Mouse (Mus musculus) bone marrow macrophage, adult 2 months (primary cell): ENCODE results near the gene Mpc1. TPM values are rescaled to one million over a fixed set of nuclear protein-coding genes. Genes with fewer than 3 reads are reported as not detected.
"Not testable (repeated sequence)": the region's sequence is repeated elsewhere in the genome, so short reads cannot be mapped to it uniquely, and the experiment has no call there.

Experiments used
- H3K27ac ChIP-seq: 2 replicates; pipeline ENCODE4 v1.5.1; 2012; ENCODE audit warnings: low read depth, low read length; ENCODE audit not compliant: insufficient read depth
- H3K4me1 ChIP-seq: 2 replicates; pipeline ENCODE4 v1.6.1; 2012; ENCODE audit warnings: low read length; ENCODE audit not compliant: control insufficient read depth, insufficient read depth
- H3K4me3 ChIP-seq: 2 replicates; pipeline ENCODE4 v1.5.1; 2012; ENCODE audit warnings: mild to moderate bottlenecking, low read length, moderate library complexity; ENCODE audit not compliant: insufficient read depth
- CTCF ChIP-seq: IDR thresholded peaks from 2 replicates; pipeline ENCODE4 v1.5.1; 2012; ENCODE audit warnings: low read depth, mild to moderate bottlenecking, low read length, moderate library complexity
- POLR2A ChIP-seq: IDR thresholded peaks from 2 replicates; pipeline ENCODE4 v1.6.1; 2012; ENCODE audit warnings: mild to moderate bottlenecking, low read depth, low read length, borderline replicate concordance
- polyA plus RNA-seq: library from polyadenylated mRNA; stranded (reverse); fragments of >200 nt; gene quantifications from 2 replicates; pipeline ENCODE4 v1.2.4, GENCODE M21; 2012; ENCODE audit not compliant: missing spikeins, insufficient read depth, insufficient read length

Gene Mpc1
- polyA plus RNA-seq, 1 experiment: 103 TPM

DNA sequence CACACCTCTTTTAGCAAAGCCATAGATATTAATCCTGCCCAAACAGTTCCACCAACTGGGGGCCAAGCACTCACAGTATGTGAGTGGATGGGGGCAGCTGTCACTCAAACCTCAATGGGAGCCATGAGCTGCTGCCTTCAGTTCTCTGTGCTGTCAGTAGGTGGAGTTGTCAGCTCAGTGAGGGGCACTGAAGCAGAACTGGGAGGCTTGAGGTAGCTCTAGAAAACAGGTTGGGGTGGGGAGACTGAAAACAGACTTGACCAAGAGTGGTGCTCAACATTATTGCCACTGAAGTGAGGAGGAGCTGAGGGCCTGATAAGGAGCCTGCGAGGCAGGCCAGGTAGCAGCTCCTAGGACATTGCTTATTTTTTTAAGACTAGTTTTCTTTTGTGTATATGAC is 33.5 kb downstream of the Mpc1 start:
- Histone ChIP-seq H3K4me3 (no peak overlapping the region), H3K27ac (no peak overlapping the region), H3K4me1 (peaks cover 39% of the 10 kb centered on the region)
- TF ChIP-seq CTCF (no peak), POLR2A (no peak)

DNA sequence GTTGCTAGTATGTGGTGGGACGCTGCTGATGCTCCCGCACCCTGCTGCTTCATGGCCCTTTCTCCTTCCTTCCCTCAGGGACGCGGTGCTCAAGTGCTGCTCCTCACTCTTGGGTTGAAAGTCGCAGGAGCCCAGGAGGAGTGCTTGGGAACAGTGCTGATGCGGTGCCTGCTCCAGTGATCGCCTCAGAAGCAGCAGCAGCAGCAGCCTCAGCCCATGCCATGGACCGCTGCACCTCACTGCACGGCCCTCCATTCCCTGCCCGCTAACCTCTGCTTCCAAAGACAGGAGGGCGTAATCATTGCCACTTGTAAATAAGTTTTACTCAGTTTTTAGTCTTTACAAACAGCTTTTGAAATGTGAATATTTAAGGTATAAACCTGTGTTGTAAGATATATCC is 44.2 kb downstream of the Mpc1 start:
- H3K4me3 ChIP-seq, H3K27ac ChIP-seq, H3K4me1 ChIP-seq: not testable (repeated sequence)

DNA sequence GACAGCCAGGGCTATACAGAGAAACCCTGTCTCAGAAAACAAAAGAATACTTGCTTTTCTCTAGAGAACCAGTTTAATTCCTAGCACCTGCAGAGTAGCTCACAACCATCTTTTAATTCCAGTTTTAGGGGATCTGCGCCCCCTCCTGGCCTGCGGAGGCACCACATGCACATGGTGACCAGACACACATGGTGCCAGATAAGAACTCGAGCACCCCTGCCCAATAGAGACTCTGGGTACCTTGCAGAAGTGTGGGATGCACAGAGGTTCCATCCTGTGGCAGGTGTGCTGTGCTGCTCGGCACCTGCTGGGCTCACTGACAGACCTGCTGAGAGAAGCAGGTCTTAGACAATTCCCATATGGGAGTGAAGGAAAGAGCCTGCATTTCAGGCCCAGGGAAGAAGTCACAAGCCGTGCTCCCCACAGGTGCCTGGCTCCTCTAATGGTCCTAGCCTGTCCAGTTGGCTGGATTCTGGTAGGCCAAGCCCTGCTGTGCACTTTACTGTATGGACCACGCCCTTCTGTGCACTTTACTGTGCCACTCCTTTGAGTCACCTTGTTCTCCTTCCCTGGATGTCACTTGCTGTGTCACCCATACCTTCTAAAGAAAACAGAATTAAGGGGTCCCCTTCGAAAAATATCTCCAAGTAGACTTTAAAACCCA is 45.9 kb downstream of the Mpc1 start:
- H3K4me3 ChIP-seq: no peak overlapping the region
- TF ChIP-seq POLR2A: no peak
- no peak for TF ChIP-seq CTCF
- no peak overlapping the region for H3K27ac ChIP-seq

DNA sequence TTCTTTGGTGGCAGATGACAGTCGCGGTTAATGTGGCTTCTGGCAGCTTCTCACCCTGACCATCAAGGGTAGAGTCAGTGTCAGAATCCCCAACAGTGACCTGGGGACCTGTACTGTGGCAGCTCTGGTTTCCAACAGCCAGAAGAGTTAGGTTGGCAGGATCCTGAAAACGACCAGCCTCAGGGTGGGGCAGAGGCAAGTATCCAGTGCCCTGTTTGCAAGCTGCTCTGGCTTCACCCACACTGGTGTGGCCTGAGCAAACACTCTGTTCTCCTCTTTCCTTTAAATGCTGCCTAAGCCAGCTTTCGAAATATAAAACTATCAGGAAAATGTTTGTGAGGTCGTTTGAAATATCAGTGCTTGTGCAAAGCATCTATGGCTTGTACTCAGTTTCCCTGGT is 47.9 kb downstream of the Mpc1 start:
- TF ChIP-seq POLR2A (no peak), CTCF (no peak)
- Histone ChIP-seq H3K4me3 (no peak overlapping the region), H3K4me1 (no peaks in the 10 kb centered on the region), H3K27ac (no peak overlapping the region)

More for the DNA sequence above, 45.9 kb downstream of the Mpc1 start:
- H3K4me1 ChIP-seq: no peaks in the 10 kb centered on the region

DNA sequence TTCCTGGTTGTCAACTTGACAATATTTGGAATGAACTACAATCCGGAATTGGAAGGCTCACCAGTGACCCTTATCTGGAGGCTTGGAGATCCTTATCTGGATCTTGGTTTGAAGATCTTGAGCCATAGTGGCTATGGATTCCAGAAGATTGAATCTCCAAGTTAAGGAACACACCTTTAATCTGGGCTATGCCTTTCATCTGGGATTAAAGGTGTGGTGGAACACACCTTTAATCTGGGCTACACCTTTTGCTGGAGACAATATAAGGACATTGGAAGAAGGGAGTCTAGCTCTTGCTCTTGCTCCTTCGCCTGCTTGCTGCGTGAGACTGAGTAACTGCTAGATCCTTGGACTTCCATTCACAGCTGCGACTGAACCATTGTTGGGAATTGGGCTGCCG is 54.5 kb downstream of the Mpc1 start, which contains the start of gene Prr18:
Gene Prr18 (plus strand): TSS at position 301 of the 400 bp plus-strand sequence.
- not testable (repeated sequence) for H3K4me3 ChIP-seq, H3K27ac ChIP-seq, H3K4me1 ChIP-seq

DNA sequence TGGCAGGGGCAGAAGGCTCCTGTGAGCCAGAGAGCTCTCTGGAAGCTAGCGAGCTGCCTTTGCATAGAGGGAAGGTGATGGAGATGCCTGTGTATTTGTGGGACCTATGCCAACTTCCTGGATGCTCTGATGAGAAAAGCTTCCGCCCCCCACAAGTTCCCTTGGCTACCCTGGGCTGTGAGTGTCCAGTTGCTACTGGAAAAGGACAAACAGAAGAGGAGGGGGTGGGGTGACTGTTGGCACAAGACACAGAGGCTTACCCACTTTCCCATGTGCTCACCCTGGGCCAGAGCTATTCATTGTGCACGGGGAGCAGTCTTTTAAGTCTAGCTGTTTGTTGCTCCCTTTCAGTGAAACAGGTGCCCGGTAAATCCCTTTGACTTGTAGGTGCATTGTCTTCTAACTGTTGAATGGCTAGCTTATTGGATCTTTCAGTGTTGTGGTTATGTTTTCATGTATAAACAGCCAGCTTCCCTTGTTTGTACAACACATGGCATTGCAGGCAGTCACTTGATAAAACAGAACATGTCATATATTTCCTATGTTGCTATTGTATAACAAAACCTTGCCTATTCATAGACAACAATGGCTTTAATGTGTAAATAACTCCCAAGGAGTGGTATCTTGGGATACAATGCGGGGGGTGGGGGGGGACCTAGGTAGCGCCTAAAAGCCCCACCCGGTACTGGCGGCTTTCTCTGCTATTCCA is 57.1 kb downstream of the Mpc1 start:
- no peak for TF ChIP-seq POLR2A
- no peak for TF ChIP-seq CTCF
- Histone ChIP-seq H3K4me3 (no peak overlapping the region), H3K27ac (no peak overlapping the region)

DNA sequence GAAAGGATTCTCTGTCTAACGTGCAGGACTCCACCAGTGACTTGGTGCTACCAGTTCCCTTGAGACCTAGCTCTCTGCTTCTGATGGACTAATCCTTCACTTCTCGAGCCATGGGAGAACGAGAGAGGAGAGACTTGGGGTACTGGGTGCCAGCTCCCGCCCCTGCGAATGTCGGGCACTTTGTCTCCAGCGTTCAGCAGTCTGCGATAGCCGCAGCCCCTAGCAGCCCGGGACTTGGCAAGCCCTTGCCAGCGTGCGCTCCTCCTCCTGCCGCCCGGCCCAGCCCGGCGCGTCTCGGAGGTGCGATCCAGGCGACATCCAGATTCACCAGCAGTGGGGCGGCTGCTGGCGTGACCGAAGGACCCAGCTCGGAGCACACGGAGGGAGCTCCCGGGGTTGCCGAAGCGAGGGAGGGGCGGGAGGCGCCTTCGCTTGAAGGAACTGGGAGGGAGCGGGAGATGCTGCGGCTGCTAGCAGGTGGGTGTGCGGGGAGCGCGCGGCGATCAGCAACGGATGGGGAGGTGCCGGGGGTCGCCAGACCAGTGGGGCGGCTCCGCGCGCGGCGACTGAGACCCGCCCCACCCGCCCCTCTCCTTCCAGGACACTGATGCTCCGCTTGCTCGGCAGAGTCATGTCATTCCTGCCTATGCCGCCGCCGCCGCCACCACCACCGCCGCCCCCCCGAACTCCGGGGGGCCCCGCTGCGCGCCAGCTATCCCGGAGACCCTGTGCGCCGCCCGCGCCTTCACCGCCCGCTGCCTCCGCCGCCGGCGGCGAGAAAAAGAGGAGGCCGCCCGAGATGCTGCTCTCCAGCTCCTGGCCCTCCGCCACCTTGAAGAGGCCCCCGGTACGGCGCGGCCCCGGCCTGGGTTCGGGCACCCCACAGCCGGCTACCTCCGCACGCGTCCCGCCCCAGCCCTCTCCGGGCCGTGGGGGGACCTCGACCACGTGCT is 58.0 kb downstream of the Mpc1 start:
- no peak for TF ChIP-seq POLR2A
- TF ChIP-seq CTCF: no peak
- no peak overlapping the region for H3K27ac ChIP-seq
- H3K4me3 ChIP-seq: peak overlapping the region; percentile 40
- H3K4me1 ChIP-seq: no peaks in the 10 kb centered on the region

More for the DNA sequence above, 57.1 kb downstream of the Mpc1 start:
- H3K4me1 ChIP-seq: no peaks in the 10 kb centered on the region

DNA sequence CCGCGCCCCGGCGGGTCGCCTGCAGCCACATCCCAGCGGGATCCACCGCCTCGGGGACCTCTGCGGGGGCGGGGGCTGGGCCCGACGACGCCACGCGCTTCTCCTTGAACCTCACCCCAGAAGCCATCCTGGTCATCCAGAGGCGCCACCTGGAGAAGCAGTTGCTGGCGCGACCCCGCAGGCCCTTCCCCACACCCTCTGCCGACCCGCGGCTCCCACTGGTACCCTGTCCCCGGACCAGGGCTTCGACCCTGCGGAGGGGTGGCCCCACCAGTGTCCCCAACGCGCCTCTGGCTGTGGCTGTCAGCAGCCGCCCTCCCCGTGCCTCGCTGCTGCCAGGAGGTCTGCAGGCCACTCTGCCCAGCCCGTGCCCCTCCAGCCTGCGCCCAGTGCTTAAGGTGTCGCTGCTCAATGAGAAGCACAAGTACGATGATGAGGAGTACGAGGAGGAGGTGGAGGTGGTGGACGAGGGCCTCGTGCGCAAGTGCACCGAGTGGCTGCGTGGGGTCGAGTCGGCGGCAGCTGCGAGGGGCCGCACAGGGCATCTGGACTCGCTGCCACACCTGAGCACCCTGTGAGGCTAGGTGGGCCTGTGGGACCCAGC is 58.8 kb downstream of the Mpc1 start:
- Histone ChIP-seq H3K4me3 (peak overlapping the region; percentile 40), H3K4me1 (no peaks in the 10 kb centered on the region), H3K27ac (no peak overlapping the region)
- TF ChIP-seq CTCF (no peak), POLR2A (no peak)

DNA sequence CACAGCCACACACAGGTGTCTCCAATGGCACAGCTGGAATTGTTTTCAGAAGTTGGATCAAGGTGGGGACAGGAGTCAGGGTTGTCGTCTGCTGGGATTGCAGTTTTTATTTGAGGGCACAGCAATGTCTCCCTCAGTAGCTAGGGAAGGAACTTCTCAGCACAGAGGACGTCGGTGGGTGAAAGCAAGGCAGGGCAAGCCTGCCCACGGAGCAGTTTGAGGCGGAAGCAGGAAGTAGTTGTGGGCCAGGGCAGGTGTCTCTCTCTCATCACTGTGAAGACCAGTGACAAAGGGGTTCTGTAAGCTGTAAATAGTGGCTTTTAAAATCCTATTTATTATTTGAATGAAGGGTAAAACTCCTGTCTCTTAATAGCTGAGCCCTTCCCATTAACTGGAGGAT is 60.0 kb downstream of the Mpc1 start:
- Histone ChIP-seq H3K27ac (no peak overlapping the region), H3K4me3 (no peak overlapping the region), H3K4me1 (no peaks in the 10 kb centered on the region)
- TF ChIP-seq POLR2A (no peak), CTCF (no peak)

DNA sequence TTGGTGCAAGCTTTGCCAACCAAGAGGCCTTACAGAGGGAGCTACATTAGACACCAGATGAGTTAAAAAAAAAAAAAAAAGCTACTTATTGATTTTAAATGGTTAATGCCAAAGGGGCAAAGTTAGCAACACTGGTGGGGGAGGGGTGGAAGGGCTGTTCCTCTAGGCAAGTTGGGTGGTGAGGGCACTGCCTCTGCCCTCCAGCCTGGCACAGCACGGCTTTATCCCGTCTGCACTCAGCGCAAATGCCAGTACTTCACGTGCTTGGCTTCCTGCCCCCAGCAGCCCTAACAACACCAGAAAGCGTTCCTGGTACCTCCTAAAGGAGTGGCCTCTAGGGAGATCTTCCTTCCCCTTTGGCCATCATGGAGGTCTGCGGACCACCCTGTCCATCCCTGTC is 60.7 kb downstream of the Mpc1 start:
- H3K4me3 ChIP-seq: no peak overlapping the region
- TF ChIP-seq POLR2A: no peak
- no peak overlapping the region for H3K27ac ChIP-seq
- no peaks in the 10 kb centered on the region for H3K4me1 ChIP-seq

Other genes starting within 250 kb of the Mpc1 start
- 0.45 TPM in 1 of 2 replicates, not detected in the other for gene Gm49673, start 135.1 kb upstream of the Mpc1 start, polyA plus RNA-seq
- gene Rnaset2a, start 134.8 kb upstream of the Mpc1 start, polyA plus RNA-seq: 19.5 and 23.3 TPM in 2 replicates
- 16.4 and 17.4 TPM in 2 replicates for gene Fgfr1op, start 117.4 kb upstream of the Mpc1 start, polyA plus RNA-seq
- gene Ccr6, start 46.9 kb upstream of the Mpc1 start, polyA plus RNA-seq: not detected in 2 replicates
- gene Sft2d1, start 28.2 kb downstream of the Mpc1 start, polyA plus RNA-seq: 161 and 186 TPM in 2 replicates
- 0.24 and 0.67 TPM in 2 replicates for gene Prr18, start 54.6 kb downstream of the Mpc1 start, polyA plus RNA-seq
- not detected in 2 replicates for gene T2, start 73.1 kb downstream of the Mpc1 start, polyA plus RNA-seq
- not detected in 2 replicates for gene T, start 151.5 kb downstream of the Mpc1 start, polyA plus RNA-seq
- not detected in 2 replicates for gene Pde10a, start 242.5 kb downstream of the Mpc1 start, polyA plus RNA-seq